Mouse (Mus musculus): ENCODE results near the gene Clk1. TPM values are rescaled to one million over a fixed set of nuclear protein-coding genes. Genes with fewer than 3 reads are reported as not detected.

Gene Clk1
- polyA plus RNA-seq, 1 experiment, result 19.4 TPM

GRCm38 (mm10) chr1:58393284-58394195 is 30.3 kb downstream of the Clk1 start:
- peaks cover 36% of the 10 kb centered on the region for H3K36me3 ChIP-seq (ENCODE audit: control insufficient read depth, insufficient read depth)
- no peaks in the 10 kb centered on the region for H3K27me3 ChIP-seq (ENCODE audit: control insufficient read depth, insufficient read depth, insufficient read length)
- peak overlapping the region; percentile 37 for H3ac ChIP-seq (ENCODE audit: control insufficient read depth, insufficient read length)
- H3K4me3 ChIP-seq, result peak overlapping the region; percentile 97
- TF ChIP-seq MYOG (IDR thresholded peaks at IDR 0.05; ENCODE audit: control insufficient read depth in 1 of 3, insufficient read depth in 1 of 3, insufficient read length in 2 of 3, low read depth in 2 of 3), result no peak
- peak in 1 of 3 experiments; percentile 2 for TF ChIP-seq MYOD1 (IDR thresholded peaks at IDR 0.05; ENCODE audit: control insufficient read depth in 1 of 3, insufficient read length in 2 of 3, low read depth in 2 of 3)
- no peak for TF ChIP-seq REST (IDR thresholded peaks at IDR 0.05; ENCODE audit: insufficient read depth, insufficient read length)
- peaks cover 59% of the 10 kb centered on the region for H3K79me2 ChIP-seq (ENCODE audit: control insufficient read depth, insufficient read depth)
- H3K4me2 ChIP-seq (ENCODE audit: low read depth), result peak overlapping the region; percentile 78

GRCm38 (mm10) chr1:58392652-58393283 is 31.1 kb downstream of the Clk1 start, which contains the start of gene Bzw1:
Gene Bzw1, plus strand, starts transcription at chr1:58392898.
- Histone ChIP-seq H3K4me2 (ENCODE audit: low read depth) (peak within 1 kb of the TSS; percentile 96), H3ac (ENCODE audit: control insufficient read depth, insufficient read length) (peak within 1 kb of the TSS; percentile 37), H3K27me3 (ENCODE audit: control insufficient read depth, insufficient read depth, insufficient read length) (no peaks in the 10 kb centered on the region), H3K79me2 (ENCODE audit: control insufficient read depth, insufficient read depth) (peaks cover 59% of the 10 kb centered on the region), H3K4me3 (peak within 1 kb of the TSS; percentile 97), H3K36me3 (ENCODE audit: control insufficient read depth, insufficient read depth) (peaks cover 29% of the 10 kb centered on the region)
- TF ChIP-seq USF1 (IDR thresholded peaks at IDR 0.05; ENCODE audit: low read depth) (no peak), TCF3 (IDR thresholded peaks at IDR 0.05; ENCODE audit: insufficient read length, low read depth) (no peak), MYOG (IDR thresholded peaks at IDR 0.05; ENCODE audit: control insufficient read depth in 1 of 3, insufficient read depth in 1 of 3, insufficient read length in 2 of 3, low read depth in 2 of 3) (peak in 1 of 3 experiments; percentile 6), SRF (IDR thresholded peaks at IDR 0.05; ENCODE audit: control insufficient read depth, insufficient read length, low read depth) (no peak), MYOD1 (IDR thresholded peaks at IDR 0.05; ENCODE audit: control insufficient read depth in 1 of 3, insufficient read length in 2 of 3, low read depth in 2 of 3) (no peak), MAX (IDR thresholded peaks at IDR 0.05; ENCODE audit: low read depth) (no peak), E2F4 (IDR thresholded peaks at IDR 0.05; ENCODE audit: insufficient read depth) (no peak), CEBPB (IDR thresholded peaks at IDR 0.05; ENCODE audit: insufficient read depth, poor library complexity, severe bottlenecking) (no peak), REST (IDR thresholded peaks at IDR 0.05; ENCODE audit: insufficient read depth, insufficient read length) (peak; percentile 28), POLR2A (IDR thresholded peaks at IDR 0.05; ENCODE audit: insufficient read length, low read depth) (peak; percentile 77), POLR2AphosphoS2 (IDR thresholded peaks at IDR 0.05; ENCODE audit: insufficient read length, low read depth) (peak; percentile 88), TCF12 (IDR thresholded peaks at IDR 0.05; ENCODE audit: insufficient read depth, poor library complexity, severe bottlenecking) (no peak)

GRCm38 (mm10) chr1:58392268-58392651 is 31.6 kb downstream of the Clk1 start:
- TF ChIP-seq POLR2AphosphoS2 (IDR thresholded peaks at IDR 0.05; ENCODE audit: insufficient read length, low read depth), result no peak
- no peak for TF ChIP-seq TCF3 (IDR thresholded peaks at IDR 0.05; ENCODE audit: insufficient read length, low read depth)
- no peak for TF ChIP-seq SRF (IDR thresholded peaks at IDR 0.05; ENCODE audit: control insufficient read depth, insufficient read length, low read depth)
- no peak for TF ChIP-seq MYOD1 (IDR thresholded peaks at IDR 0.05; ENCODE audit: control insufficient read depth in 1 of 3, insufficient read length in 2 of 3, low read depth in 2 of 3)
- TF ChIP-seq CEBPB (IDR thresholded peaks at IDR 0.05; ENCODE audit: insufficient read depth, poor library complexity, severe bottlenecking), result no peak
- TF ChIP-seq POLR2A (IDR thresholded peaks at IDR 0.05; ENCODE audit: insufficient read length, low read depth), result no peak
- TF ChIP-seq MYOG (IDR thresholded peaks at IDR 0.05; ENCODE audit: control insufficient read depth in 1 of 3, insufficient read depth in 1 of 3, insufficient read length in 2 of 3, low read depth in 2 of 3), result no peak
- TF ChIP-seq MAX (IDR thresholded peaks at IDR 0.05; ENCODE audit: low read depth), result no peak
- no peak for TF ChIP-seq E2F4 (IDR thresholded peaks at IDR 0.05; ENCODE audit: insufficient read depth)
- TF ChIP-seq TCF12 (IDR thresholded peaks at IDR 0.05; ENCODE audit: insufficient read depth, poor library complexity, severe bottlenecking), result no peak
- no peak for TF ChIP-seq USF1 (IDR thresholded peaks at IDR 0.05; ENCODE audit: low read depth)
- no peak for TF ChIP-seq REST (IDR thresholded peaks at IDR 0.05; ENCODE audit: insufficient read depth, insufficient read length)
- Histone ChIP-seq H3K27me3 (ENCODE audit: control insufficient read depth, insufficient read depth, insufficient read length) (no peaks in the 10 kb centered on the region), H3K36me3 (ENCODE audit: control insufficient read depth, insufficient read depth) (peaks cover 23% of the 10 kb centered on the region)

GRCm38 (mm10) chr1:58391421-58392267 is 32.2 kb downstream of the Clk1 start:
- Histone ChIP-seq H3K4me2 (ENCODE audit: low read depth) (peak overlapping the region; percentile 96), H3K27me3 (ENCODE audit: control insufficient read depth, insufficient read depth, insufficient read length) (no peaks in the 10 kb centered on the region), H3K79me2 (ENCODE audit: control insufficient read depth, insufficient read depth) (peaks cover 49% of the 10 kb centered on the region), H3ac (ENCODE audit: control insufficient read depth, insufficient read length) (peak overlapping the region; percentile 37), H3K36me3 (ENCODE audit: control insufficient read depth, insufficient read depth) (peaks cover 17% of the 10 kb centered on the region), H3K4me3 (peak overlapping the region; percentile 97)
- TF ChIP-seq POLR2AphosphoS2 (IDR thresholded peaks at IDR 0.05; ENCODE audit: insufficient read length, low read depth) (no peak), MAX (IDR thresholded peaks at IDR 0.05; ENCODE audit: low read depth) (no peak), REST (IDR thresholded peaks at IDR 0.05; ENCODE audit: insufficient read depth, insufficient read length) (no peak), MYOD1 (IDR thresholded peaks at IDR 0.05; ENCODE audit: control insufficient read depth in 1 of 3, insufficient read length in 2 of 3, low read depth in 2 of 3) (no peak), TCF12 (IDR thresholded peaks at IDR 0.05; ENCODE audit: insufficient read depth, poor library complexity, severe bottlenecking) (no peak), MYOG (IDR thresholded peaks at IDR 0.05; ENCODE audit: control insufficient read depth in 1 of 3, insufficient read depth in 1 of 3, insufficient read length in 2 of 3, low read depth in 2 of 3) (no peak), SRF (IDR thresholded peaks at IDR 0.05; ENCODE audit: control insufficient read depth, insufficient read length, low read depth) (no peak), TCF3 (IDR thresholded peaks at IDR 0.05; ENCODE audit: insufficient read length, low read depth) (no peak), POLR2A (IDR thresholded peaks at IDR 0.05; ENCODE audit: insufficient read length, low read depth) (no peak), USF1 (IDR thresholded peaks at IDR 0.05; ENCODE audit: low read depth) (no peak)

More at GRCm38 (mm10) chr1:58392268-58392651, 31.6 kb downstream of the Clk1 start:
- H3K79me2 ChIP-seq (ENCODE audit: control insufficient read depth, insufficient read depth), result peaks cover 55% of the 10 kb centered on the region
- H3K4me3 ChIP-seq, result peak overlapping the region; percentile 97
- H3ac ChIP-seq (ENCODE audit: control insufficient read depth, insufficient read length), result peak overlapping the region; percentile 37
- H3K4me2 ChIP-seq (ENCODE audit: low read depth), result peak overlapping the region; percentile 96
